Mouse (Mus musculus) cerebellum, adult 2 months (tissue): ENCODE measurements at regions not wholly inside any gene's neighbourhood (a gene's known extent, or its start where the extent isn't known, plus 50 kb on each side); places are given as distances from the start of the nearest gene placed in this dataset.

Experiments
- CTCF ChIP-seq: fragments of 200-500 bp; IDR thresholded peaks from 2 replicates; pipeline ENCODE4 v1.5.1; 2011; ENCODE audit warnings: low read depth, mild to moderate bottlenecking, control low read depth, low read length, moderate library complexity, borderline replicate concordance; ENCODE audit not compliant: insufficient read depth
- POLR2A ChIP-seq: fragments of 200-500 bp; IDR thresholded peaks from 2 replicates; pipeline ENCODE4 v1.6.1; 2011; ENCODE audit warnings: low read length, control low read depth, borderline replicate concordance; ENCODE audit not compliant: insufficient read depth

DNA sequence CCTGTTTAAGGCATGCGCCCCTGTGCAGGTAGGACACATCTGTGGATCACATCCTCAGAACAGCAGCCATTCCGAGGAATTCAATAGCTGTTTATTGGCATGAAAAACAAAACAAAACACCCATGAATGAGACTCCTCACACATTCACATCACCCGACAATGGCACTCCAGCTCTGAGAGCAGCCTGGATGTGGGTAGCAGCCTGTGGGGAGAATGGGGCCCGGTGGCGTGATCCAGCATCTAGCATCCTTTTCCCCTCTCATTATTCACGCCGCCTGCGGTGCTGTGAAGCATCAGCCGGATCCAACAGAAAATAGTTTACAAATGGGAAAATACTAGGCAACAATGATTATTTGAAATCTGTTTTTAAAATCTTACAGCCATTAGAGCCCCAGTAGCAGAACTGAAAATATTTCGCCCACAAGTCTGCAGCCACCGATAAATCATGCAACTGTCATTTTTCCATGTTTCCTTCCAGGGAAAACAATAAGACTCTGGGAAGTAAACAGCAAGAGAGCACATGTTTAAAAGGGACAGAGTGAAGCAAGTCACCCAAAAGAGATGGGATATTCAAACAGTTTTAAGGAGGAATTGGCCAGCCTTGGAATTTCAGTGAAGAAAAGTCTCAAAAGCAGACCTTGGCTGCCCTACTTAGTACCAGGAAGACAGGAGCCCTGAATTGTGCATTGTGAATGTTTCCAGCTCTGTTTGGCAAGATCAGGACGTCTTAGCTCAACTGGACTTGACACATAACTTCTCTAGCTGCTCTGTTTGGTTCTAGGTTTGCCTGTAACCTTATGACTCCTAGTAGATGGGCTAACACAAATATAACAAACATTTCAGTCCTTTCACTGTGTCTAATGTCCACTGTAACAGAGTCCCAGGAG lies 50.2 kb upstream of the Arntl start:
- TF ChIP-seq POLR2A (no peak), CTCF (no peak)
